Mouse (Mus musculus) cerebellum, adult 2 months (tissue): Measurements from ENCODE around the gene H3f3a.

Experiments
- CTCF ChIP-seq: fragments of 200-500 bp; IDR thresholded peaks from 2 replicates; pipeline ENCODE4 v1.5.1; 2011; ENCODE audit warnings: low read depth, mild to moderate bottlenecking, control low read depth, low read length, moderate library complexity, borderline replicate concordance; ENCODE audit not compliant: insufficient read depth
- POLR2A ChIP-seq: fragments of 200-500 bp; IDR thresholded peaks from 2 replicates; pipeline ENCODE4 v1.6.1; 2011; ENCODE audit warnings: low read length, control low read depth, borderline replicate concordance; ENCODE audit not compliant: insufficient read depth

DNA sequence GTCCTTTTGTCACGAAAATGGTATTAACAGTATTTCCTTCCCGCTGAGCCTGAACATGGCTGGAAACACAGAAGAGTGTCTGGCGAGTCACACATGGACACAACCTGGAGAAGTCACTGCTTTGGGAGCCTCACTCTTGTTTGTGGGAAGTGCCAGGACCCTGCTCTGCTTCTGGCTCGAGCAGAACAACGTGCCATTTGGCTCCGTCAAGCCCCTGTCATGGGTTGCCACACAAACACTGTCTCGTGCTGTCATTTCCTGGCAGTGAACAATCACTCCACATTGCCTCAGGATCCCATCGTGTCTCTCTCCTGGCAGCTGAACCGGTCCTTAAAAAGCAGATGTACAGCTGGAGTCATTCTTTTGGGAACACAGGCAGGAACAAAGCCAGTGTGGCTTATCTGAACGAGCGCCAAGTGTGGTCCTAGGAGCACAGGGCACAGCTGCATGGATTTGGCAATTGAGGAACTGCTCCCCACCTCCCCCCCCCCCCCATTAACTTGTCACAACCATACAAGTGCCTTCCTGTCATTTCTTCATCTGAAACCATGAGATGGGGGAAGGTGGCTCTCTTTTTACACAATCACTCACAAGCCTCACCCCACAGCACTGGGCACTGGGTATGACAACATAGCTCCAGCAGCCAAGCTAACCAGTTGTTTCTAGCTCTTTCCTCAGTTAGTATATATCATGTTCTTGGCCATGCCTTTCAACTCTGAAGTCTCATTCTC lies 34.9 kb upstream of the H3f3a start:
- no peak for TF ChIP-seq POLR2A
- no peak for TF ChIP-seq CTCF
